Mouse (Mus musculus): ENCODE data around the gene Zmym4. TPM values are rescaled to one million over a fixed set of nuclear protein-coding genes. Genes with fewer than 3 reads are reported as not detected.
"Not testable (repeated sequence)": the region's sequence is repeated elsewhere in the genome, so short reads cannot be mapped to it uniquely, and the experiment has no call there.

The Zmym4 gene
- polyA plus RNA-seq (2015; fragmentation: Nextera tagmentation; extraction: Ambion mirVana), result 9.4 and 12.3 TPM in 2 replicates

GRCm38 (mm10) chr4:126967864-126968821, at the start of gene Zmym4:
Gene Zmym4, minus strand, starts transcription at chr4:126968135.
- ATAC-seq (replicated peaks; ENCODE audit: extremely low read depth, insufficient read depth, low FRiP score), result peak; percentile 97
- Histone ChIP-seq H3K9me3 (replicated peaks; ENCODE audit: control insufficient read depth, low read length) (no peaks in the 10 kb centered on the region), H3K27me3 (ENCODE audit: control insufficient read depth, insufficient read depth, low read length) (no peaks in the 10 kb centered on the region), H3K9ac (ENCODE audit: low read length) (peak within 1 kb of the TSS; percentile 99), H3K27ac (ENCODE audit: low read length) (peak within 1 kb of the TSS; percentile 90), H3K4me1 (ENCODE audit: control insufficient read depth, insufficient read depth, low read length) (peaks cover 4% of the 10 kb centered on the region; the same call in 1 of the 2 replicates), H3K4me3 (ENCODE audit: low read length) (peak within 1 kb of the TSS; percentile 94), H3K36me3 (ENCODE audit: control insufficient read depth, insufficient read depth) (no peaks in the 10 kb centered on the region), H3K4me2 (ENCODE audit: low read depth, low read length) (peak within 1 kb of the TSS; percentile 75)
- 6% methylated on average over 46 of the region's 54 CpGs for WGBS

DNA sequence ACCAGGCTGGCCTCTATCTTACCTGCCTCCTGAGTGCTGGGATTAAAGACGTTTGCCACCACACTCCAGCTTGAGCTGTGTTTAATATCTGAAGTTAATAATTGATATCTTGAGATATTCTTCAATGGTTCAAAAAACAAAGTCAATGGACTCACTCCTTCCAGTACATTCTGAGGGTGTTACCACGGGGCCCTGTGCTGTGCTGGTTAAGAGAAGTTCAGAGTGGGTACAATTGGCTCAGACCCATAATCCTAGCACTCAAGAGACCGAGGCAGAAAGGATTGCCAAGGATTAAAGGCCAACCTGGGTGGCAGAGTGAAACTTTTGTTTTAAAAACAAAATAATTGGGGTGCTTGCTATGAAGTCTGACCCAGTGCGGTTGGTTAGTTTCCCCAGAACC, 48.4 kb upstream of the Zmym4 start:
- no peak overlapping the region for H3K27ac ChIP-seq (ENCODE audit: low read length)
- WGBS, result 80% methylated on average over 4 of the region's 4 CpGs

DNA sequence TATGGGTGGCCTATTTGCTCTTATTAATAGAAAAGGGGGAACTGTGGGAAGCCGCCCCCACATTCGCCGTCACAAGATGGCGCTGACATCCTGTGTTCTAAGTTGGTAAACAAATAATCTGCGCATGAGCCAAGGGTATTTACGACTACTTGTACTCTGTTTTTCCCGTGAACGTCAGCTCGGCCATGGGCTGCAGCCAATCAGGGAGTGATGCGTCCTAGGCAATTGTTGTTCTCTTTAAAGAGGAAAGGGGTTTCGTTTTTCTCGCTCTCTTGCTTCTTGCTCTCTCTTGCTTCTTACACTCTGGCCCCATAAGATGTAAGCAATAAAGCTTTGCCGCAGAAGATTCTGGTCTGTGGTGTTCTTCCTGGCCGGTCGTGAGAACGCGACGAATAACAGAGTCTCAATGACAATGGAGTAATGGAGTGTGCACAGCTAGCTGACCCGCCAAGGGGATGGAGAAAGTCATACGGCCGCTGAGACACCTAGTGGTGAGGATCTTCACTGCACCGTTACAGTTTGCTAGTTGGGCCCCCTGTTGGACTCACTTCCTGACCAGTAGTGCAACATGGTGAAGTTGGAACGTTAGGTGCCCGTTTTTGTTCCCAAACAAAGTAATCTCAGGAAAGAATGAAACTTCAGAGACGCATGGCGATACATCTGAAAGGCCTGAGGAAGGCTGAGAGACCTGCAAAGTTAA, 47.5 kb upstream of the Zmym4 start:
- H3K27me3 ChIP-seq (ENCODE audit: control insufficient read depth, insufficient read depth, low read length); H3K9me3 ChIP-seq (replicated peaks; ENCODE audit: control insufficient read depth, low read length); H3K36me3 ChIP-seq (ENCODE audit: control insufficient read depth, insufficient read depth); H3K4me1 ChIP-seq (ENCODE audit: control insufficient read depth, insufficient read depth, low read length); H3K9ac ChIP-seq (ENCODE audit: low read length): not testable (repeated sequence)
- ATAC-seq (replicated peaks; ENCODE audit: extremely low read depth, insufficient read depth, low FRiP score), result peak; percentile 92
- H3K27ac ChIP-seq (ENCODE audit: low read length), result peak overlapping the region; percentile 55
- H3K4me2 ChIP-seq (ENCODE audit: low read depth, low read length), result peak overlapping the region; percentile 41
- WGBS, result 11% methylated on average over 14 of the region's 26 CpGs
- peak overlapping the region; percentile 43 for H3K4me3 ChIP-seq (ENCODE audit: low read length)

More for the DNA sequence above, 48.4 kb upstream of the Zmym4 start:
- H3K4me1 ChIP-seq (ENCODE audit: control insufficient read depth, insufficient read depth, low read length), result peaks cover 4% of the 10 kb centered on the region
- no peak for ATAC-seq (replicated peaks; ENCODE audit: extremely low read depth, insufficient read depth, low FRiP score)
- no peak overlapping the region for H3K4me2 ChIP-seq (ENCODE audit: low read depth, low read length)
- no peak overlapping the region for H3K9ac ChIP-seq (ENCODE audit: low read length)
- no peak overlapping the region for H3K4me3 ChIP-seq (ENCODE audit: low read length)
- H3K27me3 ChIP-seq (ENCODE audit: control insufficient read depth, insufficient read depth, low read length), result no peaks in the 10 kb centered on the region
- H3K36me3 ChIP-seq (ENCODE audit: control insufficient read depth, insufficient read depth), result no peaks in the 10 kb centered on the region
- no peaks in the 10 kb centered on the region for H3K9me3 ChIP-seq (replicated peaks; ENCODE audit: control insufficient read depth, low read length)

DNA sequence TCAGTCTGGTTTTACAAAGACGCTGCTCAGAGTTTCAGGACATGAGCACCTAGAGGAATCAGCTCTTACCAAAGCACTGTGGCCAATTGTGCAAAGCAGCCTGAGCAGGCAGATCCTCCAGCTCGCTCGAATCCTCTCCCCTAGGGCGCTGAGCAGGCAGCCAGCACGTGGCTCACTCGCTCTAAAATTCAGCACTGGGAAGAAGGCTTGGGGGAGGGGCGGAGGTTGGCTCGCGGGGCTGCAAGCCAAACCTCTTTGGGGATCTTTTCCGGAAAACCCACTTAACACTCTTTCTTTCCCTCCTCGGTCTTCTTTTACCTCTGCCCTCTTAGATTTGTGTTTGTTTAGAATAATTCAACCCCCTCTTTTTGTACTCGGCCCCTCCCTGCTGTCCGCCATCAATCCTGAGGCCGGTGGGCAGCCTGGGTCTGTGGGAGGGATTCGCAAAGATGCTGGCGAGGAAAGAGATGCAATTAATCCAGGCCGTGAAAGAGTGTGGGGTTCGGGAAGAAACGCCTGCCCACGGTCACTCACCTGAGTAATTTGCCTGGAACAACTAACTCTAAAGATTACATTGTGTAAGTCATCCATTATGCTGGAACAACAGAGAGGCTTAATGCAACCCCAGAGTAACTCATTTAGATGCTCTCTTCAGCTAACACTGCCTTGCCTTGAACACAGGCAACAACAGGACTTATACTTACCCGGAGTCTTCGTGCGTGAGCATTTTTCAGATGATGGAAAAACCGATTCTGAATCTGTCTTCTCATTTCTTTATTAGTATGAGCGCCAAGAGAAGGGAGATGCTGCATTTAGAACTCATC, 37.4 kb upstream of the Zmym4 start:
- no peak overlapping the region for H3K27ac ChIP-seq (ENCODE audit: low read length)
- H3K27me3 ChIP-seq (ENCODE audit: control insufficient read depth, insufficient read depth, low read length), result no peaks in the 10 kb centered on the region
- ATAC-seq (replicated peaks; ENCODE audit: extremely low read depth, insufficient read depth, low FRiP score), result peak; percentile 77
- H3K4me1 ChIP-seq (ENCODE audit: control insufficient read depth, insufficient read depth, low read length), result peaks cover 6% of the 10 kb centered on the region
- WGBS, result 20% methylated on average over 25 of the region's 25 CpGs
- H3K9me3 ChIP-seq (replicated peaks; ENCODE audit: control insufficient read depth, low read length), result no peaks in the 10 kb centered on the region
- H3K4me2 ChIP-seq (ENCODE audit: low read depth, low read length), result peak overlapping the region; percentile 64
- peak overlapping the region; percentile 47 for H3K4me3 ChIP-seq (ENCODE audit: low read length)
- H3K9ac ChIP-seq (ENCODE audit: low read length), result peak overlapping the region; percentile 55
- no peaks in the 10 kb centered on the region for H3K36me3 ChIP-seq (ENCODE audit: control insufficient read depth, insufficient read depth)

- ATAC-seq (replicated peaks; ENCODE audit: extremely low read depth, insufficient read depth, low FRiP score), result no peak
- WGBS, result 80% methylated on average over 3 of the region's 3 CpGs
- 0 out of 2 replicates have a peak overlapping the region, but pooled peaks have one; percentile 64 for H3K4me2 ChIP-seq (ENCODE audit: low read depth, low read length)
Measured at GRCm38 (mm10) chr4:127004384-127004783, 36.4 kb upstream of the Zmym4 start.

GRCm38 (mm10) chr4:127000601-127001105, 32.7 kb upstream of the Zmym4 start:
- Histone ChIP-seq H3K27ac (ENCODE audit: low read length) (no peak overlapping the region), H3K9me3 (replicated peaks; ENCODE audit: control insufficient read depth, low read length) (no peaks in the 10 kb centered on the region)
- WGBS, result 49% methylated on average over 8 of the region's 8 CpGs

More at GRCm38 (mm10) chr4:127004384-127004783, 36.4 kb upstream of the Zmym4 start:
- Histone ChIP-seq H3K9me3 (replicated peaks; ENCODE audit: control insufficient read depth, low read length) (no peaks in the 10 kb centered on the region), H3K9ac (ENCODE audit: low read length) (no peak overlapping the region; the same call in 1 of the 2 replicates), H3K4me1 (ENCODE audit: control insufficient read depth, insufficient read depth, low read length) (peaks cover 6% of the 10 kb centered on the region), H3K27me3 (ENCODE audit: control insufficient read depth, insufficient read depth, low read length) (no peaks in the 10 kb centered on the region), H3K4me3 (ENCODE audit: low read length) (no peak overlapping the region), H3K36me3 (ENCODE audit: control insufficient read depth, insufficient read depth) (no peaks in the 10 kb centered on the region), H3K27ac (ENCODE audit: low read length) (no peak overlapping the region)

DNA sequence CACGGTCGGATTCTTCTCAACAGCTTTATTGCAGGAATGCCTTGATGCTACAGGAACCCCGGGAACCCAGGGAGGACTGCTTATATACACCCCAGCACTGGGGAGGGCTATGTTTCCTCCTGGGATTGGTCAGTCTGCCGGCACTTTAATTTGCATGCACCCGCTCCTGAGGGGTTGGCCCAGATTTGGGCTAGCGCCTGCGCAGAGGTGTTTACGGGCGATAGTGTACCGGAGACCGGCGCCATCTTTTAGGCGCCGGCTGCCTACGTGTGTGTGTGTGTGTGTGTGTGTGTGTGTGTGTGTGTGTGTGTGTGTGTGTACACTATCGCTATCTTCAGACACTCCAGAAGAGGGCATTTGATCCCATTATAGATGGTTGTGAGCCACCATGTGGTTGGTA, 31.4 kb upstream of the Zmym4 start:
- WGBS, result 93% methylated on average over 16 of the region's 16 CpGs
- not testable (repeated sequence) for H3K9me3 ChIP-seq (replicated peaks; ENCODE audit: control insufficient read depth, low read length); H3K4me1 ChIP-seq (ENCODE audit: control insufficient read depth, insufficient read depth, low read length); H3K4me2 ChIP-seq (ENCODE audit: low read depth, low read length); H3K9ac ChIP-seq (ENCODE audit: low read length); ATAC-seq (replicated peaks; ENCODE audit: extremely low read depth, insufficient read depth, low FRiP score); H3K36me3 ChIP-seq (ENCODE audit: control insufficient read depth, insufficient read depth); H3K27me3 ChIP-seq (ENCODE audit: control insufficient read depth, insufficient read depth, low read length); H3K4me3 ChIP-seq (ENCODE audit: low read length); H3K27ac ChIP-seq (ENCODE audit: low read length)

More at GRCm38 (mm10) chr4:127000601-127001105, 32.7 kb upstream of the Zmym4 start:
- peaks cover 6% of the 10 kb centered on the region for H3K4me1 ChIP-seq (ENCODE audit: control insufficient read depth, insufficient read depth, low read length)
- no peak overlapping the region for H3K4me2 ChIP-seq (ENCODE audit: low read depth, low read length)
- ATAC-seq (replicated peaks; ENCODE audit: extremely low read depth, insufficient read depth, low FRiP score), result no peak
- H3K36me3 ChIP-seq (ENCODE audit: control insufficient read depth, insufficient read depth), result no peaks in the 10 kb centered on the region
- H3K27me3 ChIP-seq (ENCODE audit: control insufficient read depth, insufficient read depth, low read length), result no peaks in the 10 kb centered on the region
- no peak overlapping the region for H3K4me3 ChIP-seq (ENCODE audit: low read length)
- no peak overlapping the region for H3K9ac ChIP-seq (ENCODE audit: low read length)

DNA sequence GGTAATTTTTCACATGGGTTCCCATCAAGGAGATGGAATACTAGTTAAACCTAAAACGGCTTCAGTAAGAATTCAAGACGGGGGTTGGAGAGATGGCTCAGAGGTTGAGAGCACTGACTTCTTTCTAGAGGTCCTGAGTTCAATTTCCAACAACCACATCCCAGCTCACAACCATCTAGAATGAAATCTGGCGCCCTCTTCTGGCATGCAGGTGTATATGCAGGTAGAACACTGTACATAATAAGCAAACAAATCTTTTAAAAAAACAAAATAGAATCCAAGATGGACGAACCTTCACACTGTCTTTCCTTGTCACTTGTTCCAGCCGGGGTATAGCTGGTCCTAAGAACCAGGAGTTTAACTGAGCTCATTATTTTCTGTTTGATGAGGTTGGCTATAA, 24.4 kb upstream of the Zmym4 start:
- no peak overlapping the region for H3K27ac ChIP-seq (ENCODE audit: low read length)
- H3K4me3 ChIP-seq (ENCODE audit: low read length), result no peak overlapping the region
- H3K27me3 ChIP-seq (ENCODE audit: control insufficient read depth, insufficient read depth, low read length), result no peaks in the 10 kb centered on the region
- H3K9me3 ChIP-seq (replicated peaks; ENCODE audit: control insufficient read depth, low read length), result no peaks in the 10 kb centered on the region
- H3K4me2 ChIP-seq (ENCODE audit: low read depth, low read length), result no peak overlapping the region
- no peaks in the 10 kb centered on the region for H3K4me1 ChIP-seq (ENCODE audit: control insufficient read depth, insufficient read depth, low read length)
- H3K36me3 ChIP-seq (ENCODE audit: control insufficient read depth, insufficient read depth), result no peaks in the 10 kb centered on the region
- 55% methylated on average over 5 of the region's 5 CpGs for WGBS
- ATAC-seq (replicated peaks; ENCODE audit: extremely low read depth, insufficient read depth, low FRiP score), result no peak
- no peak overlapping the region for H3K9ac ChIP-seq (ENCODE audit: low read length)
